Mouse (Mus musculus) liver, embryonic 14.5 days (tissue): ENCODE measurements around the gene Supt3.

ENCODE experiments used
- CTCF ChIP-seq: IDR thresholded peaks from 2 replicates; pipeline ENCODE4 v1.5.1; 2016; ENCODE audit warnings: antibody characterized with exemption, low read depth, control low read depth
- EP300 ChIP-seq: IDR thresholded peaks from 2 replicates; pipeline ENCODE4 v1.6.1; 2016; ENCODE audit warnings: antibody characterized with exemption, low read depth

GRCm38 (mm10) chr17:44977690-44978089 is 200.7 kb downstream of the Supt3 start:
- TF ChIP-seq CTCF (no peak), EP300 (no peak)
